Mouse (Mus musculus) heart, adult 8-10 months (tissue): Measurements from ENCODE around the gene Klra8. TPM values are rescaled to one million over a fixed set of nuclear protein-coding genes. Genes with fewer than 3 reads are reported as not detected.
"Not testable (repeated sequence)": the region's sequence is repeated elsewhere in the genome, so short reads cannot be mapped to it uniquely, and the experiment has no call there.

Experiments used
- DNase-seq: peaks from one replicate; pipeline ENCODE4 v3.0.0; 2022; ENCODE audit warnings: low spot score
- total RNA-seq, 4 experiments: library from RNA; stranded (reverse); gene quantifications; 2 replicates each; pipeline ENCODE4 v1.2.4; 2022

Klra8 gene
- total RNA-seq, result under 1 TPM; 0.37 to 0.76 (median 0.56) TPM

- DNase-seq, result not testable (repeated sequence)
Measured at GRCm38 (mm10) chr6:130129798-130130197, at the start of gene Klra8. Klra8 (minus strand) TSS chr6:130129898.

GRCm38 (mm10) chr6:130110485-130110884 lies 19.2 kb downstream of the Klra8 start:
- DNase-seq, result no peak

- DNase-seq, result not testable (repeated sequence)
Measured at GRCm38 (mm10) chr6:130102743-130103142, 27.0 kb downstream of the Klra8 start.

GRCm38 (mm10) chr6:130092336-130092948 lies 37.3 kb downstream of the Klra8 start:
- DNase-seq, result no peak

GRCm38 (mm10) chr6:130067171-130067570 lies 62.5 kb downstream of the Klra8 start, which contains the start of gene Klra4:
Klra4 (minus strand) TSS chr6:130067271.
- DNase-seq, result not testable (repeated sequence)

Other genes starting within 250 kb of the Klra8 start
- not detected for gene Klra5, start 212.2 kb downstream of the Klra8 start, total RNA-seq
- gene Klra6, start 102.9 kb downstream of the Klra8 start, total RNA-seq, result not detected
- gene Klra4, start 62.6 kb downstream of the Klra8 start, total RNA-seq, result not detected
- gene Klra9, start 63.2 kb upstream of the Klra8 start, total RNA-seq, result 1 to 10 TPM; 2.1 to 3.6 (median 2.7) TPM
- not detected for gene Klra7, start 103.4 kb upstream of the Klra8 start, total RNA-seq
- 1 to 10 TPM in 1 of 4 experiments, under 1 TPM in 3; 0.34 to 1.0 (median 0.89) TPM for gene Klra10, start 152.0 kb upstream of the Klra8 start, total RNA-seq
- not detected for gene Klra3, start 207.7 kb upstream of the Klra8 start, total RNA-seq